Mouse (Mus musculus) olfactory bulb, adult 2 months (tissue): ENCODE data around the gene Fntb.

ENCODE experiments used
- CTCF ChIP-seq: fragments of 200-500 bp; IDR thresholded peaks from 2 replicates; pipeline ENCODE4 v1.5.1; 2012; ENCODE audit warnings: low read depth, mild to moderate bottlenecking, low read length, moderate library complexity; ENCODE audit not compliant: insufficient read depth
- POLR2A ChIP-seq: fragments of 200-500 bp; IDR thresholded peaks from 2 replicates; pipeline ENCODE4 v1.6.1; 2012; ENCODE audit warnings: mild to moderate bottlenecking, low read depth, low read length, moderate library complexity; ENCODE audit not compliant: insufficient read depth

DNA sequence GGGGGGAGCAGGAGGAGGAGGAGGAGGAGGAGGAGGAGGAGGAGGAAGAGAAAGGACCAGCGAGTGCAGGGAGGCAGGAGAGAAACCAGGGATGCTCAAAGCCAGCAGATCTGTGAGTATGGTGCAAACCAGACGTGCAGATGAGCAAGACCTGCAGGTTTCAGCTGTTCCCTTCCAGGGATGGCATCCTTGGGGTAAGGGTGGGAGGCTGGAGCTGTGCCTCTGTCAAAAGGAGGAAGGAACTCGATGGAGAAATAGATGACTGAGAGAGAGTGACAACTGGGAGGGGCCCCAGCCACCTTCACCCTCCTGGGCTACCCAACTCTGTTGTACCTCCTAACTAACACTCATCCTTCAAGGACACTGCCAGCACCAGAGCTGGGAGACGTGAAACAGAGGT, 51.3 kb downstream of the Fntb start:
- TF ChIP-seq POLR2A, result no peak
- TF ChIP-seq CTCF, result no peak
